Mouse (Mus musculus): Measurements from ENCODE around the gene Ufc1.
A peak's percentile ranks its signal among the peaks of the same experiment; 100 is the strongest.
"Not testable (repeated sequence)": the region's sequence is repeated elsewhere in the genome, so short reads cannot be mapped to it uniquely, and the experiment has no call there.

Ufc1 gene

DNA sequence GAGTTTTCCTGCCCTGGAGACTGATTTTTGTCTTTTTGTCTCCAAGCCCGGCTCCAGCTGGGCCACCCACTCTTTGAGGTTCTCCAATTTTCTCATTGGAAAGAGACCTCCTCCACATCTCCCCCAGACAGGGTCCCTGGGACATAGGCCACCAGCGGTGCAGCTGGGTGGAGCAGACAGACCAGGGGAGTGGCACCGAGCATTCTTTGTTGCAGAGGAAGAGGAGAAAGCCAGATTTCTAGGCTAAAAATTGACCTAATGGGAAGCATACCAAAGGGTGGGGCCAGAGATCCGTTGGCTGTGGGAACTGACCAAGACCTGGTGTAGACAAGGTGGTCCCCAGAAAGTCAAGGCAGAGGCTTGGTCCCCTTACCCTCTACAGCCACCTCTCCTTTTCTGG is 46.9 kb downstream of the Ufc1 start:
- DNase-seq (ENCODE audit: low spot score in 2 of 2), result no peak

DNA sequence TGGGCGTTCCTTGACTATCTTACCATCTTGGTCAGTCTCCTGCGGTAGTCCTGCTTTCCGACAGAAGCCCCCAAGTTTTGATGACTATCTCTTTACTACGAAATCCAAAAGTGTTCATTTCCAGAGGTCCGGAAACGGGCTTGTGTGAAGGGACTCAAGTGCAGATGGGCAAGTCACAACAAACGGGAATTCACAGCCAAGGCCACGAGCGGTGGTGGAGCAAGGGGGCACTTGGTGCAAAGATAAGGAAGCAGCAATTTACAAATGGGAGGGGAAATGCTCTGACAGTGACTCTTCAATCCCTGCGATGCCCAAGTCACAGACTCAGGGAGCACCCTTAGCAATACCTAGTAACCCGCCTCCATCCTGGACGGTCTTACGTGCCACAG is 47.4 kb downstream of the Ufc1 start:
- DNase-seq (ENCODE audit: low spot score in 2 of 2), result peak in 1 of 2 experiments; percentile 36

DNA sequence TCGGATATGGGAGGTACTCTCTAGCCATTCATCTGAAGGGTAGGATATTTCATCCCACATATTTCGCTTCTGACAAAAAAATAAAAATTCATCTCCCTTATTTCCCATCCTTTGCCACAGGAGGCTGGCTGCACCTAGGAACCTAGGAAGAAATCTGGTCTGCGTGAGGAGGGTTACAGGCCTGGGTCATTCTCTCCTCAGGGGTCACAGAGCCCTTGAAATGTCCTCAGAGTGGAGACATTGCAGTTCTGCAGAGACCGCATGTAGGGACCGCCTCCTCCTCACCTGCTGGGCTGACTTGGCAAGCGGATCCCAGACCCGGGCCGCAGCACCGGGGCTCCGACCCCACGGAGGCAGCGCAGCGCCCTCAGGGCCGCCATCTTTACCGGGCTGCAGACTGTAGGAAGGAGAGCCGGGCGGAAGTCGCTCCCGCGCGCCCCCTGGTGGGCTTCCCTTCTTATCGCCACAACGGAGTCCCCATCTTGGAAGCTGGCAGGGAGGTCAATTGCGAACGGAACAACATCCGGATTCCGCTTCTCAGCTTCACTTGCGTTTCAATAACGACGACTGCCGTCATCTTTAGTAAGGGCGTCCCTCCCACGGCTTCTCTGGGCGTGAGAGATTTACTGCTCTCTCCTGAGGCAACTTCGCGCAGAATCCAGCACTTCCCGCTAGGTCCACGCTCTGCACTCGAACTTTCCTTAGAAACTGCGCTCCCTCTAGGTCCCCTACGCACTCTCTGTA is 47.9 kb downstream of the Ufc1 start:
- peak; percentile 95 to 98 for DNase-seq (ENCODE audit: low spot score in 2 of 2)

DNA sequence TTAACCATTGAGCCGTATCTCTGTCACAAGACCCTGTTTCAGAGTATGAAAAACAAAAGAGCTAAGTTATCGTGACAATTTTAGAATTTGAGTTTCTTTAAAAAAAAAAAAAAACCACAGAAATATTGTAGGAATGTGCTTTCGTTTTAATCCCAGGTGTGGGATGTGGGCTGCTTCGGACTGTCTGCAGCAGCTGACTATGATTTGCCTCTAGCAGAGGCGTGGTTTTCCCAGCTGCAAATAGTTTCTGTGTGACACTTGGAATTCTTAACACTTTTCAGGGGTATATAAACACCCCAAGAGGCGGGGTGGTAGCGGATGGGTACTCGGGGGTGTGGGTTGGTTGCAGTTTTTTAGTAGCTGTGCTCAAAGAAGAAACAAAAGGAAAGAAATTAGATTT is 49.5 kb downstream of the Ufc1 start:
- DNase-seq (ENCODE audit: low spot score in 2 of 2), result no peak

DNA sequence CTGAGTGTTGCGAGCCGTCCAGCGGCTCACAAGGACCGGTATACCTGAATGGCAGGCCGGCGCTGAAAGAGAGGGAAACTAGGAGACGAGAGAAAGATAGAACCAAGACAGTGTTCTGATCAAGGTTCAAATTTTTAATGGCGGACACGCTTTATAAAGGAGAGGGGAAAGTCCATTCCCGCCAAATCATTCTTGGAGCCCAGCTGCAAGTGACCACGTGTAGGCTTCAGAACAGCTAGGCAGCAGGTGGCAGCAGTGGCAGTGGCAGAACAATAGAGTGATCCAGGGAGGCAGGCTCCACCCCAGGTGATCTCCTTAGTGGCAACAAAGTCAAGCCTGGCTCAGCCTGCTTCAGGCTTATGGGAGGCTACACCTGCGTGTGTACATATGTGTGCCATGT is 52.9 kb downstream of the Ufc1 start:
- DNase-seq (ENCODE audit: low spot score in 2 of 2), result not testable (repeated sequence)

DNA sequence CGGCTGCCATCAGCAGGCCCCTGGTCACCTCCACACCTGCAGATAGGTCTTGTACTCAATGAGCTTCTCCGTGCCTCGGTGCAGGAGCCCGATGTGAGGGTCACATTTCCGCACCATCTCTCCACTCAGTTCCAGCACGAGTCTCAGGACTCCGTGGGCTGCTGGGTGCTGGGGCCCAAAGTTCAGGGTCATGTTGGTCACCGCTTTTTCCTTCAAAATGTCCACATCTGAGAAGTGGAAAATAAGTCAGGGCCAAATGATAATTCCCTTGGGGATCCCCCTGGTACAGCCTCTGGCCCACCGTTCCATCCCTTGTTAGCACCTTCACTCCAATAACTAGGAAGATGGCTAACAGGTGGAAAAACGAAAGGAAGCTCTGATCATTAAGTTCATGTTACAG is 53.9 kb downstream of the Ufc1 start:
- DNase-seq (ENCODE audit: low spot score in 2 of 2), result no peak

DNA sequence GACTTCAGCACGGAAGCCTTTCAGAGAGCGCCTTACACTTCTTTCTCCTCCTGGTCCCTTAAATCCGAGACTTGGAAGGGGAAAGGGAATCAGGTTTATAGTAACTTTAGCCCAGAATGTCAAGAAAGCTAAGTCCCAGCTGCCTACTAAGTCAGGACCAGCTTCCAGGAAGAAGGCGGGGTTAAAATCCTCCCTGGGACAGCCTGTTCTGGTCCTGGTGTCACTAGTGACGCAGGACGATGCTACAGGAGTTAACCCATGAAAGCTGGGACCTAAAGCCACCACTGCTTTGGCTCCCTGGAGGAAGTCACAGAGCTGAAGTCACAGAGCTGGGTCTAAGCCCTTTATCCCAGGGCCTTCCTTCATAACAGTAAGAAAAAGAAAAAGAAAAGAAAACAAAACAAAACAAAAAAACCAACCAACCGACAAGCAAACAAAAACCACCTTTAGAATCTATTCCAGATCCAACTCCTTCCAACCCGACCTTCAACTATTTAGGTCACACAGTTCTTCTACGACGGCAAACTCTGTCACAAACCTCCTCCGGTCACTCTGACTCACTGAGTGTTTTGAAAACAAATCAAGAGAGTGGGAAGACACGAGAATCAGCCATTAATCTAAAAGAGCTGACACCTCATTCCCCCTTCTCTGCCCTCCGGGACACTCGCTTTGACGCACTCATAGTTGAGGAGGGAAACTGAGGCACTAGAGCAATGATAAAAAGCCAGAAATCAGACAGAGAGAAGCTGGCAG is 54.7 kb downstream of the Ufc1 start:
- DNase-seq (ENCODE audit: low spot score in 2 of 2), result no peak

All from thymus, postnatal 10 days (tissue).